Comparison of ENCODE assay signal across 34 mouse cellular contexts in the genomic region with DNA sequence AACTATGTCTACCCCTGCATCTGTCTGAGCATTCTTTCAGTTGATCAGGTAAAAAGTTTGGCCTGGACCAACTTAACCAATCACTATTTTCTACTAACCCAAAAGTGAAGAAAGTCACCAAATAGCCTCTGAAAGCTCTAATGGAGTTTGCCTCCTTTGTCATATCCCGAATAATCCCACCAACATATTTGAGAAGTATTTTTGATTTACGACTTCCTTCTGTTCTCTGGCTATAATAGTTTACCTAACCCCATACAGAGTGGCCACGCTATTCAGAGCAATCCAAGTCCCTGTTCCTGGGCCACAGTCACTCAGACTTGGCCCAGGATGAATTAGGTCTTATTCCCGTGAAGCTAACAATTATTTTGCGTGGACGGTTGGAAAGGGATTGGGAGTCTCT.
"Had no signal": no experiment of that assay in that cellular context is flagged by ENCODE, and none has a peak within 500 bp of the region (broad histone marks: within the 10 kb centered on the region; RNA-seq: fewer than 3 reads in every experiment).

No protein-coding gene starts in this region.

- H3K9me3 ChIP-seq: heart, embryonic 10.5 days; heart, embryonic 12.5 days; heart, embryonic 13.5 days; heart, embryonic 15.5 days; hindbrain, embryonic 10.5 days; hindbrain, embryonic 12.5 days; hindbrain, embryonic 13.5 days; hindbrain, embryonic 15.5 days; intestine, embryonic 15.5 days; kidney, embryonic 15.5 days had no signal

- H3K4me3 ChIP-seq: heart, embryonic 10.5 days; heart, embryonic 12.5 days; heart, embryonic 13.5 days; heart, embryonic 15.5 days; hindbrain, embryonic 10.5 days; hindbrain, embryonic 12.5 days; hindbrain, embryonic 13.5 days; hindbrain, embryonic 15.5 days; intestine, embryonic 15.5 days; kidney, embryonic 15.5 days; layer of hippocampus, adult 2 months; left cerebral cortex, adult 2 months had no signal

- ATAC-seq: hindbrain, embryonic 16.5 days; hindbrain, postnatal 0 days; inflammation-experienced regulatory T-cells, adult 6 months; intestine, embryonic 15.5 days; intestine, embryonic 16.5 days; intestine, postnatal 0 days had no signal

- H3K4me1 ChIP-seq: heart, embryonic 10.5 days; heart, embryonic 12.5 days; heart, embryonic 13.5 days; heart, embryonic 15.5 days; hindbrain, embryonic 12.5 days; hindbrain, embryonic 15.5 days; intestine, embryonic 15.5 days had no signal

- H3K27ac ChIP-seq: heart, embryonic 10.5 days; heart, embryonic 13.5 days; heart, embryonic 15.5 days; hindbrain, embryonic 10.5 days; hindbrain, embryonic 12.5 days; hindbrain, embryonic 13.5 days; hindbrain, embryonic 14.5 days; hindbrain, embryonic 15.5 days; hindbrain, postnatal 0 days; intestine, embryonic 15.5 days; kidney, embryonic 15.5 days; layer of hippocampus, adult 2 months; left cerebral cortex, adult 2 months had no signal

- H3K27me3 ChIP-seq: heart, embryonic 12.5 days; heart, embryonic 13.5 days; heart, embryonic 15.5 days; hindbrain, embryonic 12.5 days; hindbrain, embryonic 13.5 days; hindbrain, embryonic 15.5 days; intestine, embryonic 15.5 days; kidney, embryonic 15.5 days had no signal

- H3K4me2 ChIP-seq: heart, embryonic 11.5 days; heart, embryonic 12.5 days; heart, embryonic 13.5 days; heart, embryonic 15.5 days; hindbrain, embryonic 12.5 days; hindbrain, embryonic 13.5 days; hindbrain, embryonic 14.5 days; hindbrain, embryonic 15.5 days; intestine, embryonic 15.5 days; kidney, embryonic 15.5 days had no signal

- H3K9ac ChIP-seq: heart, embryonic 12.5 days; heart, embryonic 13.5 days; heart, embryonic 15.5 days; hindbrain, embryonic 12.5 days; hindbrain, embryonic 13.5 days; hindbrain, embryonic 14.5 days; hindbrain, embryonic 15.5 days; intestine, embryonic 15.5 days; kidney, embryonic 15.5 days had no signal

- DNase-seq: heart, postnatal 10 days; heart, postnatal 14 days; heart, postnatal 36 days; heart, postnatal 4 days; kidney, adult 11 months; kidney, adult 18-20 months; kidney, adult 8-10 months; kidney, adult 9 months; kidney, postnatal 10 days; kidney, postnatal 14 days; kidney, postnatal 25 days; kidney, postnatal 36 days; kidney, postnatal 4 days; layer of hippocampus, adult 9-11 months; layer of hippocampus, postnatal 36 days had no signal

- H3K36me3 ChIP-seq: heart, embryonic 10.5 days; heart, embryonic 12.5 days; heart, embryonic 13.5 days; heart, embryonic 15.5 days; hindbrain, embryonic 10.5 days; hindbrain, embryonic 12.5 days; hindbrain, embryonic 13.5 days; hindbrain, embryonic 15.5 days; intestine, embryonic 15.5 days; kidney, embryonic 15.5 days had no signal
